In genomic region chr14:121469601-121470000, GRCm38 (mm10) we compare ENCODE assay signal across 22 mouse cellular contexts. TPM values are rescaled to one million over a fixed set of nuclear protein-coding genes. Genes with fewer than 3 reads are reported as not detected.
"Had no signal": no experiment of that assay in that cellular context is flagged by ENCODE, and none has a peak within 500 bp of the region (broad histone marks: within the 10 kb centered on the region; RNA-seq: fewer than 3 reads in every experiment).

No protein-coding gene starts in this region.

- H3K9me3 ChIP-seq: midbrain, embryonic 10.5 days; midbrain, embryonic 12.5 days; neural tube, embryonic 13.5 days; neural tube, embryonic 15.5 days had no signal

- H3K27me3 ChIP-seq: midbrain, embryonic 12.5 days; neural tube, embryonic 13.5 days; neural tube, embryonic 15.5 days had no signal

- H3K9ac ChIP-seq: lung, embryonic 14.5 days; midbrain, embryonic 12.5 days; neural tube, embryonic 13.5 days; neural tube, embryonic 15.5 days had no signal

- H3K4me2 ChIP-seq: lung, embryonic 14.5 days; midbrain, embryonic 12.5 days; neural tube, embryonic 13.5 days; neural tube, embryonic 15.5 days had no signal

- DNase-seq: lung, adult 18-20 months; lung, embryonic 14.5 days; lung, postnatal 10 days; lung, postnatal 4 days; midbrain, embryonic 14.5 days; retina, postnatal 1 day; right cerebral cortex, adult 18-20 months; right cerebral cortex, postnatal 25 days; right cerebral cortex, postnatal 4 days; spleen, adult 18-20 months; thymus, adult 18-20 months; thymus, postnatal 14 days; thymus, postnatal 36 days had no signal

- H3K4me1 ChIP-seq: midbrain, embryonic 10.5 days; midbrain, embryonic 12.5 days; neural tube, embryonic 13.5 days; neural tube, embryonic 15.5 days had no signal

- H3K27ac ChIP-seq: midbrain, embryonic 10.5 days; midbrain, embryonic 12.5 days; neural tube, embryonic 13.5 days; neural tube, embryonic 15.5 days had no signal

- H3K4me3 ChIP-seq: midbrain, embryonic 10.5 days; midbrain, embryonic 12.5 days; myocyte; neural tube, embryonic 13.5 days; neural tube, embryonic 15.5 days had no signal

- H3K36me3 ChIP-seq: midbrain, embryonic 10.5 days; midbrain, embryonic 12.5 days; neural tube, embryonic 13.5 days; neural tube, embryonic 15.5 days had no signal

- ATAC-seq: midbrain, embryonic 16.5 days had no signal

RNA-seq across cellular contexts. Expression of gene Slc15a1, which starts 35.5 kb away (rescaled TPM):
- total RNA-seq: megakaryocyte, adult 5-6 weeks had no signal
- polyA plus RNA-seq: midbrain, embryonic 10.5 days; midbrain, embryonic 12.5 days; midbrain, embryonic 14.5 days; midbrain, embryonic 16.5 days; myocyte; neural tube, embryonic 11.5 days; neural tube, embryonic 13.5 days; neural tube, embryonic 15.5 days; stomach, embryonic 14.5 days had no signal
